Mouse (Mus musculus) hindbrain, embryonic 16.5 days (tissue): ENCODE data around the gene Scp2. TPM values are rescaled to one million over a fixed set of nuclear protein-coding genes. Genes with fewer than 3 reads are reported as not detected.

Experiments used
- ATAC-seq: fragments of 200-750 bp; cut with Nextera tagmentation; 2 replicates; pipeline ENCODE4 v1.8.0; 2017; ENCODE audit warnings: moderate TSS enrichment, moderate library complexity
- H3K27ac ChIP-seq: fragments of 300-500 bp; sonication (generic); 2 replicates; pipeline ENCODE4 v1.5.1; 2014; ENCODE audit warnings: low read depth, mild to moderate bottlenecking, control low read depth, low read length, moderate library complexity
- H3K27me3 ChIP-seq: fragments of 300-500 bp; sonication (generic); replicated peaks from 2 replicates; pipeline ENCODE4 v1.6.1; 2014; ENCODE audit warnings: low read length; ENCODE audit not compliant: control insufficient read depth, insufficient read depth
- H3K36me3 ChIP-seq: fragments of 300-500 bp; sonication (generic); 2 replicates; pipeline ENCODE4 v1.6.1; 2014; ENCODE audit warnings: mild to moderate bottlenecking, low read length, moderate library complexity, mixed read lengths; ENCODE audit not compliant: control insufficient read depth, insufficient read depth
- H3K4me1 ChIP-seq: fragments of 300-500 bp; sonication (generic); 2 replicates; pipeline ENCODE4 v1.6.1; 2014; ENCODE audit warnings: low read depth, low read length; ENCODE audit not compliant: control insufficient read depth, insufficient read depth
- H3K4me2 ChIP-seq: fragments of 300-500 bp; sonication (generic); 2 replicates; pipeline ENCODE4 v1.6.1; 2014; ENCODE audit warnings: mild to moderate bottlenecking, low read length, control low read depth, moderate library complexity
- H3K4me3 ChIP-seq: fragments of 300-500 bp; sonication (generic); 2 replicates; pipeline ENCODE4 v1.5.1; 2014; ENCODE audit warnings: mild to moderate bottlenecking, low read length, control low read depth, moderate library complexity
- H3K9ac ChIP-seq: fragments of 300-500 bp; sonication (generic); 2 replicates; pipeline ENCODE4 v1.6.1; 2014; ENCODE audit warnings: low read depth, mild to moderate bottlenecking, control low read depth, low read length, moderate library complexity
- H3K9me3 ChIP-seq: fragments of 300-500 bp; sonication (generic); 2 replicates; pipeline ENCODE4 v1.6.1; 2014; ENCODE audit warnings: mild to moderate bottlenecking, low read length, moderate library complexity; ENCODE audit not compliant: control insufficient read depth
- WGBS: fragments of 180-500 bp; shearing (Covaris S2); extraction: QIAGEN DNeasy Blood & Tissue Kit; methylation state at CpG from one replicate; pipeline ENCODE4 v1.1.7; 2014; 5-methylcytosine and 5-hydroxymethylcytosine counted together
- polyA plus RNA-seq: library from polyadenylated mRNA; unstranded; fragments of >200 nt; fragmentation: Nextera tagmentation; extraction: Ambion mirVana; gene quantifications from 2 replicates; pipeline ENCODE4 v1.2.1, GENCODE M21; 2015

Scp2 gene
- polyA plus RNA-seq, 1 experiment from 2014 or later, result 220 TPM

DNA sequence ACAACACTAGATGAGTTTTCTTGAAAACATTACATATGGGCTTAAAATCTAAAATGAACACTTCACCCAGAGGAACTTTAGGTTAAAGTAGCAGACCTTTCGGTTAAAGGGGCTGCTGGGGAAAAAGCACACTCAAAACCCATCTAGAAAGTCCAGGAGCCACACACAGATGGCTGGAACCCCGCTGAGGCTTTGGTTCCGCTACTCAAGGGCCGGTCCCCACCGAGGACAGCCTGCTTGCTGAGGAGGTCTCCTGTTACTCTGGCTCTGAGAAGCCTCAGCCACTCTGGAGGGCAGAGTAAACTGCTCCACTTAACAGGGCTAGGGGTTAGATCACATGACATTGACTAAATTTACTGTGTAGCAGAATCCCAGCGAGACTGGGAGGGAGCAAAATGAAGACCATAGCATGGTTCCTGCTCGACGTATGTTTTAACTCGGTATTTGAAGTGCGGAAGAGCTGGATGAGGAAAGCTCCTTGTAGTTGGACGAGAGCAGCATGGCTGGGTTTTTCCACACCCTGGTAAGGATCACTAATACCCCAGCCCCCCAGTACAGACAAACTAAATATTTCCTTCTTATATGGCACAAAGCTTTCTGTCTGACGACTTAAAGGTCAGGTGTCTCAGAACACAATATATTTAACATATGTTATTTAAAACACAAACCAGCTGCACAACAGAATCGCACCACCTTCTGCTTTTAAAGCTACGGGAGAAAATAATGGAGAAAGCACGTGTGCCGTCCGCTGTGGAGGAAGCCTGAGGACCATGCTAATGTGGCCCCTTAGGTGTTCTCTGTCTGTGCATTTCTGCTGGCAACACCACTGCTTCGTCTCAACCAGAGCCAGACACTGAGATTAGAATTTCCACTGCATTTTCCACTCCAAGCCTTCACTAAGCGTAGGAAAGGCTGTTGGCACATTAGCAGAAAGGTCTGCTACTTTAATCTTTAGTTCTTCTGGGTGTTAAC lies 99.4 kb downstream of the Scp2 start:
- Histone ChIP-seq H3K4me3 (no peak overlapping the region), H3K9ac (no peak overlapping the region), H3K36me3 (peaks cover 15% of the 10 kb centered on the region), H3K4me2 (no peak overlapping the region), H3K4me1 (no peaks in the 10 kb centered on the region), H3K27ac (no peak overlapping the region), H3K27me3 (no peaks in the 10 kb centered on the region), H3K9me3 (no peaks in the 10 kb centered on the region)
- no peak for ATAC-seq
- 71% methylated on average over 19 of the region's 19 CpGs for WGBS

DNA sequence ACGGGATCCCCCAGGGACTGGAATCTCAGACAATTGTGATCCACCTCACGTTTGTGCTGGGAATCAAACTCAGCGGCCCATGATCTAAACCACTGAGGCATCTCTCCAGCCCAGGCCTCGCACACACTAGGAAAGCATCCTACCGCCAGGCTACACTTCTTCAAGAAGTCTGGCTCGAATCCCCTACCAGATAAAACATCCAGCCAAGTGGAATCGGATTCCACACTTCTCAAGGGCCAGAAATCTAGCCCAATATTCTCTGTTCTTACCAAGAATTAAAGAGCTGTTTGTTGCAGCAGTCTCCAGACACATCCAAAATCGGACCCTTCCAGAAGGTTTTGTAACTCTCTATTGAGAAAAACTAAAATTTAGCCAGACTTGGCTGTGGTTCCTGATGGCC lies 107.8 kb downstream of the Scp2 start:
- ATAC-seq, result no peak
- Histone ChIP-seq H3K4me1 (peaks cover under 1% of the 10 kb centered on the region; the same call in 1 of the 2 replicates), H3K4me3 (no peak overlapping the region), H3K9me3 (no peaks in the 10 kb centered on the region), H3K27me3 (peaks cover 10% of the 10 kb centered on the region), H3K4me2 (no peak overlapping the region), H3K27ac (no peak overlapping the region), H3K9ac (no peak overlapping the region), H3K36me3 (no peaks in the 10 kb centered on the region)
- WGBS, result 67% methylated on average over 8 of the region's 8 CpGs

DNA sequence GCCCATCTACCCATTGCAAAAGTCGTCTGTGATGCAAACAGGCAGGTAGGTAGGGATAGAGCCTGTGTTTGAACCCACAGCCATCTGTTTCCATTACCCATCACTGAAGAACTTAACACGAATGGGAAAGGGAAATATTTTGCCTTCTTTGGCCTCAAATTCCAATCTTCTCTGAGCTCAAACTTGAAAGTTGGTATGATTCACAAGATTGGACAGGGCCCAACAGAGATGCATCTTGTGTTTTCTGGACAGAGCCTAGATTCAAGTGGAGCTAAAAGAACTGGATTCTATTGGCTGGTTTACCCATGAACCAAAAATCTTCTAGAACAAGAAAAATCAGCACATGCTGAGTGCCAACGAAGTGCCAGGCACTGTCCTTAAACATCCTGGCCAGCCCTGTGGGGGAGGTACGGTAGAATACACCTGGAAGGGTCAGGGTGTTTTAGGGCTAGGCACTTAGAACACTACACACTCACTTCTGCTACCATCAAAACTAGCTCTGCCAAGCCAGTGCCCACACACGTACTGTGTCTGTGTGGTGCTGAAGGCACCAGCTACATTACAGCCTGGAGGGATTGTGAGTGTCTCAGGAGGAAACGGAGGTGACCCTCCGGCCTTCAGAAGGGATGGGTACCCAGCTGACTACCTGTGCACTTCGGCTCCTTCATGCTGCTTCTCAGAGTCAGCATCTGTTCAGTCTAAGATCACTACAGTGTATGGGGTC lies 111.6 kb downstream of the Scp2 start:
- H3K4me2 ChIP-seq, result no peak overlapping the region
- peaks cover 10% of the 10 kb centered on the region; the same call in 1 of the 2 replicates for H3K4me1 ChIP-seq
- H3K27me3 ChIP-seq, result peaks cover 27% of the 10 kb centered on the region
- no peak overlapping the region for H3K9ac ChIP-seq
- no peak overlapping the region for H3K27ac ChIP-seq
- WGBS, result 86% methylated on average over 8 of the region's 8 CpGs
- H3K9me3 ChIP-seq, result no peaks in the 10 kb centered on the region
- ATAC-seq, result no peak
- H3K36me3 ChIP-seq, result no peaks in the 10 kb centered on the region
- H3K4me3 ChIP-seq, result no peak overlapping the region

DNA sequence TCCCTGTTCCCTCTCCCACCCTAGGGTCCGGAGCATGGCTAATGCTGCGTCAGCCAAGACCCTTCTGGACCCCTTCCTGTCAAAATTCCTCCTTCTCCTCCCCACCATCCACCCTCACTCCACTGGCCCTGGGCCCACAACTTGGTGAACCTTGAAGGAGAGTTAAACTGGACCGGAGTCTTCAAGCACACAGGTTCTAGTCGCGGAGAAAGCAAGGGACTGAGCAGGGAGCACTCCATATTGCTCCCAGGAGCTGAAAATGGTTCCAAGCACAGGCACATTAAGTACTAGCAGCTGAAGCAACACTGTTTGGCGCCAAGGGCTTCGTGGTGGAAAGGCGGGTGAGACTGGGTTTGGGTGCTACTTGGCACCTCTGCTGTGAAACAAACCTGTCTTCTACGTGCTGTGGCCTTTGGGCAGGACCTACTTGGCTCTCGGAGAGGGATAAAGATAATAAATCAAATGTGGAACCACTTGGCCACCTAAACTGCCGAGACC lies 112.4 kb downstream of the Scp2 start:
- Histone ChIP-seq H3K27me3 (peaks cover 27% of the 10 kb centered on the region), H3K9ac (no peak overlapping the region; the same call in 1 of the 2 replicates)

DNA sequence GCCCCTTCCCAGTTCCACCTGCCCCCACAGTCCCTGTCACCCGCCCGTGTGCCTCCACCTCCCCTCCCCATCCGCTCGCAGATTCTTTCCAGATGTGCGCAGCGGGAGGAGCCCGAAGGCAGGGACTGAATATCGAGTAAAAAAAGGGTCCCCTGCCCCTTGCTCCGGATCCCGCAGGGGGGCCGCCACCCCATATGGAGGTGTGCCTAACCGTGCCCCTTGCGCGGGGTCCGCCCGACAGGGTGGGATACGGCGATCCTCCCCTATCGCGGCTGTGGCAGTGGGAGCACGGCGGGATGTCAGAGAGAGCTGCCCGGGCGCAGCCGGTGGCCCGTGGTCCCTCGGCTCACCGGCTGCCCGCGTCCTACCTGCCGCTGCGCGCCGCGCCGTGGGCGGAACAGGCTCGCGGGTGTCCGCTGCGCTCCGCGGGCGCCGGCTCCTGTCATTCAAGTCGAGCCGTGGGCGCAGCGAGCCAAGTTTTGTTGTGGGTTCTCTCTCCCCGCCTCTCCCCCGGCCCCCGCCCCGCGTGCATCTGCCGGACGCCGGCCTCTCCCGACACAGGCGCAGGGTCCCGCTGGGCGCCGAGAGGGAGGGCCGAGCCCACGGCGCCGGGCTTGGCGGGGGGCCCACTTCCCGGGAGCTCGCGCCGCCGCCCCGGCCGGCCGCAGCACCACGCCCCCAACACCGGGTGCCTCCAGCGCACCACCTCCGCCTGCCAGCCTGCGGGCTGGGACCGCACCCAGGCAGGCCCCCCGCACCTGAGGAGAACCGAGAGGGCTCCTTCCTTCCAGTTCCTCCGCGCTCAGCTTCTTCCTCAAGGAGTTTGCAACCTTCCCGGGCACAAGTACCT lies 113.1 kb downstream of the Scp2 start:
- Histone ChIP-seq H3K4me3 (peak overlapping the region; percentile 61), H3K4me1 (peaks cover 10% of the 10 kb centered on the region; the same call in 1 of the 2 replicates), H3K27ac (no peak overlapping the region), H3K4me2 (peak overlapping the region; percentile 98), H3K9ac (peak overlapping the region; percentile 58), H3K27me3 (peaks cover 27% of the 10 kb centered on the region), H3K9me3 (no peaks in the 10 kb centered on the region), H3K36me3 (no peaks in the 10 kb centered on the region)
- under 1% methylated on average over 61 of the region's 86 CpGs for WGBS
- peak; percentile 55 for ATAC-seq

More for the DNA sequence above, 112.4 kb downstream of the Scp2 start:
- Histone ChIP-seq H3K9me3 (no peaks in the 10 kb centered on the region), H3K4me2 (peak overlapping the region; percentile 98), H3K36me3 (no peaks in the 10 kb centered on the region), H3K4me1 (peaks cover 10% of the 10 kb centered on the region; the same call in 1 of the 2 replicates), H3K27ac (no peak overlapping the region), H3K4me3 (peak overlapping the region; percentile 61)
- WGBS, result 40% methylated on average over 11 of the region's 11 CpGs
- no peak for ATAC-seq

DNA sequence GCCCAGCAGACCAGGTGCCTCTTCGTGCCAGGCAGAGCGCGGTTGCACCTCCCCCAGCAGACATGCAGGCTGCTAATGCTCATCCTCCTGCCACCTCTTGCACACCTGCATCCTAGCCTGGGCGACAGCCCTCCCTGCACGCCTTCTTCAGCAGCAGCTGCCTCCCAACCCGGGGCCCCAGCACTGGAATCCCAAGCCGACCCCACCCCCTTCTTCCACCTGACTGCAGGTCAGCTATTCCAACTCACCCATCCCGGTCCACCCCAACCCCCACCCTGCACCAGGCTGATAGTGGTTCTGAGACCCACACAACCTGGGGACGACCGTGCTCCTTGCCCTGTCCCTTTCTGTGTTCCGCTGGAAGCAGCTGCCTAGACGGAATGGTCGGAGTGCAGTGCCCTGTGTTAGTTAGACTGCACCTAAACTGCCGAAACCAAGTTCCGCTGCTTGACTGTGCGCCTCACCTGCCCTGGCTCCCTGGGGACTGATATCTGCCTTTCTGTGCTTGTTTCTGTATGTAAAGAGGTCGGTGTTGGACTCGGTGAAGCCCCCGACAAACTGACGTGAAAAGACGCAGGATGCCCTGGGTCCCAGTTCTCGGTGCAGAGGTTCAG lies 113.8 kb downstream of the Scp2 start:
- Histone ChIP-seq H3K4me3 (peak overlapping the region; percentile 61), H3K9ac (peak overlapping the region; percentile 58), H3K4me2 (peak overlapping the region; percentile 98), H3K36me3 (no peaks in the 10 kb centered on the region), H3K27me3 (peaks cover 27% of the 10 kb centered on the region), H3K9me3 (no peaks in the 10 kb centered on the region), H3K4me1 (peaks cover 10% of the 10 kb centered on the region; the same call in 1 of the 2 replicates), H3K27ac (no peak overlapping the region)
- peak; percentile 29; the same call in 1 of the 2 replicates for ATAC-seq
- 2% methylated on average over 22 of the region's 22 CpGs for WGBS

DNA sequence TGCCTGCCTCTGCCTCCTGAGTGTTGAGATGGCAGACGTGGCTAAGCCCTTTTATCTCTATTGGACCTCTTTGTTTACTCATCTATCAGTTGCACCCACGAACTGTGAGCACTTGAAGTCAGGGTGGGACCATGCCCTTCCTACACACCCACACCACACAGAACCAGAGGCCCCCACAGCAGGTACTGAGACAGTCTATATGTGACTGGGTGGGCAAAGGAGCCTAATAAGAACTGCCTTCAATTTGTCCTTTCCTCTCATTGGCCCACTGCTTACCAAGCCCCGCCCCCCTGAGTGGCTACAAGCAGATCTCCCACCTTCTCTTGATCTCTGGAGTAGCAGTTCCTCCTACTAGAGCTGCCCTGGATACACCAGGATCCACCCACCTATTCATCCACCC lies 118.6 kb downstream of the Scp2 start:
- no peak for ATAC-seq

DNA sequence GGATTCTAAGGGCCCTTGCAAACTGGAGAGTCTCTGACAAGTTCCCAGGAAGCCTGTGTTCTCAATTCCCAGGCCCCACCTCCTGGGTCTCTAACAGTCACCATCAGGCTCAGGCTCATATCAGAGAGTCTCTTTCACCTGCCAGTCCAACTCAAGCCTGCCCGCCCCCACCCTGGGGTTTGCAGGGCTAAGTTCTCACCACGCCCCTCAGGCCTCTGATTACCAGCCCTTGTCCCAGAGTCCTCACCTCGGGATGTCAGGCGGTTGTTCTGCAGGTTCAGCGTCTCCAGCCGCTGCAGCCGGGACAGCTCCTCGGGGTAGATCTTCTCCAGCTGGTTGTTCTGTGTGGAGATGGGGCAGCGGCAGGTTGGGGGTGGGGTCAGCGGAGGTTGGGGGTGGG lies 119.5 kb downstream of the Scp2 start:
- no peaks in the 10 kb centered on the region for H3K9me3 ChIP-seq
- WGBS, result 6% methylated on average over 10 of the region's 10 CpGs
- H3K36me3 ChIP-seq, result no peaks in the 10 kb centered on the region
- no peak overlapping the region for H3K4me2 ChIP-seq
- no peak overlapping the region for H3K27ac ChIP-seq
- peaks cover 11% of the 10 kb centered on the region for H3K27me3 ChIP-seq
- no peak overlapping the region for H3K9ac ChIP-seq
- no peaks in the 10 kb centered on the region for H3K4me1 ChIP-seq
- no peak for ATAC-seq
- no peak overlapping the region for H3K4me3 ChIP-seq

More for the DNA sequence above, 118.6 kb downstream of the Scp2 start:
- no peaks in the 10 kb centered on the region for H3K36me3 ChIP-seq
- H3K9me3 ChIP-seq, result no peaks in the 10 kb centered on the region
- H3K4me3 ChIP-seq, result no peak overlapping the region
- no peak overlapping the region for H3K27ac ChIP-seq
- 49% methylated on average over 3 of the region's 3 CpGs for WGBS
- H3K9ac ChIP-seq, result no peak overlapping the region
- no peak overlapping the region for H3K4me2 ChIP-seq
- H3K27me3 ChIP-seq, result peaks cover 20% of the 10 kb centered on the region
- peaks cover 6% of the 10 kb centered on the region; the same call in 1 of the 2 replicates for H3K4me1 ChIP-seq
